Mouse (Mus musculus) intestine, postnatal 0 days (tissue): ENCODE measurements around the gene Zmynd12. TPM values are rescaled to one million over a fixed set of nuclear protein-coding genes. Genes with fewer than 3 reads are reported as not detected.

ENCODE experiments used
- ATAC-seq: fragments of 200-750 bp; cut with Nextera tagmentation; 2 replicates; pipeline ENCODE4 v1.8.0; 2017; ENCODE audit warnings: mild to moderate bottlenecking, moderate TSS enrichment, moderate library complexity
- H3K27ac ChIP-seq: fragments of 300-500 bp; sonication (generic); 2 replicates; pipeline ENCODE4 v1.5.1; 2014; ENCODE audit warnings: mild to moderate bottlenecking, low read depth, low read length, moderate library complexity
- H3K27me3 ChIP-seq: fragments of 300-500 bp; sonication (generic); replicated peaks from 2 replicates; pipeline ENCODE4 v1.6.1; 2014; ENCODE audit warnings: low read length, mixed read lengths; ENCODE audit not compliant: control insufficient read depth, insufficient read depth
- H3K36me3 ChIP-seq: fragments of 300-500 bp; sonication (generic); 2 replicates; pipeline ENCODE4 v1.6.1; 2014; ENCODE audit warnings: mild to moderate bottlenecking, moderate library complexity; ENCODE audit not compliant: control insufficient read depth, insufficient read depth
- H3K4me1 ChIP-seq: fragments of 300-500 bp; sonication (generic); replicated peaks from 2 replicates; pipeline ENCODE4 v1.6.1; 2014; ENCODE audit warnings: antibody characterized with exemption, low read length, mixed read lengths; ENCODE audit not compliant: control insufficient read depth, insufficient read depth
- H3K4me2 ChIP-seq: fragments of 300-500 bp; sonication (generic); replicated peaks from 2 replicates; pipeline ENCODE4 v1.6.1; 2014; ENCODE audit warnings: low read depth, mild to moderate bottlenecking, moderate library complexity
- H3K4me3 ChIP-seq: fragments of 300-500 bp; sonication (generic); 2 replicates; pipeline ENCODE4 v1.5.1; 2014; ENCODE audit warnings: low read depth, low read length
- H3K9ac ChIP-seq: fragments of 300-500 bp; sonication (generic); 2 replicates; pipeline ENCODE4 v1.6.1; 2014; ENCODE audit warnings: mild to moderate bottlenecking, low read depth, low read length
- H3K9me3 ChIP-seq: fragments of 300-500 bp; sonication (generic); 2 replicates; pipeline ENCODE4 v1.6.1; 2016; ENCODE audit warnings: mixed run types; ENCODE audit not compliant: control insufficient read depth
- CTCF ChIP-seq: sonication (generic); IDR thresholded peaks from 2 replicates; pipeline ENCODE4 v1.5.1; 2016; ENCODE audit warnings: low read depth, mild to moderate bottlenecking, control low read depth, antibody characterized with exemption, moderate library complexity
- WGBS: fragments of 180-500 bp; shearing (Covaris S2); extraction: QIAGEN DNeasy Blood & Tissue Kit; methylation state at CpG from one replicate; pipeline ENCODE4 v1.1.7; 2014; 5-methylcytosine and 5-hydroxymethylcytosine counted together
- polyA plus RNA-seq: library from polyadenylated mRNA; unstranded; fragments of >200 nt; fragmentation: Nextera tagmentation; extraction: Ambion mirVana; gene quantifications from 2 replicates; pipeline ENCODE4 v1.2.1, GENCODE M21; 2015

Gene Zmynd12
- polyA plus RNA-seq, 1 experiment from 2014 or later = 0.59 TPM

DNA sequence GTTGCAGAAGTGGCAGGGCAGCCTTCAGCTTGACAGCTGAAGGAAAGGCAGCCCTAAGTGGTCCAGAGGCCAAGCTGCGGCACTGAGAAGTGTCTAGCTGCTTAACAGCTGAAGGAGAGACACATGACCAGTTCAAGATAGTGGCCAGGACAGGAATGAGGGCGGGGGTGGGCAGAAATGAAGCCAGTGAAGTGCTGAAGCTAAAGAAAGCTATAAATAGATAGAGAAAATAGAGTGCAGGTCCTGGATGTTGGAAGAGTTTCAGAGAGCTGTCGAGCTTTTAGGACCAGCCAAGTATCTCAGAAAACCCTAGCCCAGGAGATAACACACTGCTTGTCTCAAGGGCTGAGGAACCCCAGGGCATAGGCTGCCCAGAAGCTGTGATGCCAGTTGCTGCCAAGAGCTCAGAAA is 90.1 kb downstream of the Zmynd12 start:
- Histone ChIP-seq H3K27ac (no peak overlapping the region), H3K36me3 (no peaks in the 10 kb centered on the region), H3K4me2 (no peak overlapping the region), H3K4me3 (no peak overlapping the region), H3K4me1 (no peaks in the 10 kb centered on the region), H3K27me3 (no peaks in the 10 kb centered on the region), H3K9me3 (no peaks in the 10 kb centered on the region), H3K9ac (no peak overlapping the region)
- WGBS = 57% methylated on average over 3 of the region's 3 CpGs
- no peak for TF ChIP-seq CTCF
- no peak for ATAC-seq

Other genes with a start within 250 kb of the Zmynd12 start
- gene Zfp691, start 248.6 kb upstream of the Zmynd12 start, polyA plus RNA-seq = 3.4 and 3.6 TPM in 2 replicates
- 0.05 and 0.18 TPM in 2 replicates for gene Ermap, start 232.8 kb upstream of the Zmynd12 start, polyA plus RNA-seq
- gene Svbp, start 227.5 kb upstream of the Zmynd12 start, polyA plus RNA-seq = 88.1 and 91.6 TPM in 2 replicates
- 0.10 and 0.12 TPM in 2 replicates for gene Tmem269, start 204.6 kb upstream of the Zmynd12 start, polyA plus RNA-seq
- 15.0 and 15.1 TPM in 2 replicates for gene AU022252, start 190.1 kb upstream of the Zmynd12 start, polyA plus RNA-seq
- gene P3h1, start 189.9 kb upstream of the Zmynd12 start, polyA plus RNA-seq = 12.2 and 13.0 TPM in 2 replicates
- 12.8 and 13.5 TPM in 2 replicates for gene Cldn19, start 167.4 kb upstream of the Zmynd12 start, polyA plus RNA-seq
- 530 and 553 TPM in 2 replicates for gene Ybx1, start 128.2 kb upstream of the Zmynd12 start, polyA plus RNA-seq
- gene Ppih, start 102.3 kb upstream of the Zmynd12 start, polyA plus RNA-seq = 40.9 and 47.9 TPM in 2 replicates
- 0.64 and 1.3 TPM in 2 replicates for gene Ccdc30, start 7.3 kb upstream of the Zmynd12 start, polyA plus RNA-seq
- 83.9 and 92.5 TPM in 2 replicates for gene Ppcs, start 394 bp upstream of the Zmynd12 start, polyA plus RNA-seq
- 0.35 TPM in 2 replicates for gene Rimkla, start 69.8 kb downstream of the Zmynd12 start, polyA plus RNA-seq
- 11.8 and 13.9 TPM in 2 replicates for gene Foxj3, start 114.2 kb downstream of the Zmynd12 start, polyA plus RNA-seq
- 4.8 and 5.9 TPM in 2 replicates for gene Frg2f1, start 116.7 kb downstream of the Zmynd12 start, polyA plus RNA-seq
- 1,981 and 2,155 TPM in 2 replicates for gene Guca2a, start 214.9 kb downstream of the Zmynd12 start, polyA plus RNA-seq
- 1,738 and 1,809 TPM in 2 replicates for gene Guca2b, start 236.1 kb downstream of the Zmynd12 start, polyA plus RNA-seq